Mouse (Mus musculus): Measurements from ENCODE around the gene Wnt10a.

Wnt10a gene

GRCm38 (mm10) chr1:74791249-74791648, at the start of gene Wnt10a:
Gene Wnt10a (plus strand): TSS chr1:74791516.
- in situ Hi-C loops (cut with MboI): no loop called here

DNA sequence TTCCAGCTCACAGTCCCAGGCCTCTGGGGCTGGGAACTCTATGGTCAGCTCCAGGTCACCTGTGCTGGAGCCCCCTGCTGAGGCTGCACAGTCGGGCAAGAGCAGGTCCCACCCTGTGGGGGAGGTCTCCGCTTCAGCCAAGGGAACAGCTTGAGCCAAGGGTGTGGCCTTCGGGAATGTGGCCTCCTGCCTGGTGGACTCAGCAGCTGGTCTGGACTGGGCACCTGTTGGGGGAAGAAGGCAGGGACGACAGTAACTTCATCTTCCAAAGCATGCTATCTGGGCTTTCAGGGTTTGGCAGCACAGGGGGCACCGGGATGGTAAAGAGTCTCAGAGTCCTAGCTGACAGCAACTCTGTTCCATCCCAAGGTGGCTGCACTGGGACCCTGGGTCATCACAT, 44.0 kb upstream of the Wnt10a start:
- in situ Hi-C loops (cut with MboI): no loop called here

- in situ Hi-C loops (cut with MboI): no loop called here
Measured at GRCm38 (mm10) chr1:74748643-74749271, 42.6 kb upstream of the Wnt10a start, which contains the start of gene Prkag3. Gene Prkag3 (minus strand): TSS chr1:74749221.

DNA sequence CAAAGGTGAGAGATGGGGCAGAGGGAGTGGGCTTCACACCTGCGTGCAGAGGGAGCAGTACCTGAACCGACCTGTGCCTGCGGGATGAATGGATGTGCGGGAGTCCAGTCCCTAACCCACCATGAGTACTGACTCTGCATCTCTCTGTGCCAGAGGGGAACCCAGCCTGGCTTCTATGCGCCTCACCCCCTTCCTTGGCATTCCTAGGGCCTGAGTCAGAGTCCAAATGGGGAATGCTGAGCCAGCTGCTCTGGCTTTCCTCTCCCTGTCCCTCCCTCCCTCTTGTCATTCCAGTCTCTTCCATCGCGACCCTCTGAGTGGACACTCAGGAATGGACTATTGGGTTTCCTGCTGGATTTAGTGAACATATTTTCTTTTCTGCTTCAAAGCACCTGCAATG, 42.0 kb upstream of the Wnt10a start:
- in situ Hi-C loops (cut with MboI): no loop called here

DNA sequence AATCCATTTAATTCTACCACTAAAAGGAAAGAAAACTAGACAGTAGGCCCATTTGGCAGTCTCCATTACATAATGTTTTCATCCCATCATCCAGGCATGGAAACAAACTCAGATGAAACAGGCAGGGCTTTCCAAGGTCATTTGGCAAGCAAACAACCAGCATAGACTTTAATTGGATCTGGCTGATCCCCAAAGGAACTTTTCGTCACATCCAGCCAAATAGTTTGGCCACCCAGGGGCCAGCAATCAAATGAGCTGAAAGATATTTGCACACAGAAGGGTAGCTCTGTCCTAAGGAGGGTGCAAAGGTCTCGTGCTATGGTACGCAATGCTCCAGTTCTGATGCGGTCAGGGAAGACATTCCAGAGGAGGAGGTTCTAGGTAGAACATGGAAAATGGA, 40.6 kb upstream of the Wnt10a start:
- in situ Hi-C loops (cut with MboI): no loop called here

DNA sequence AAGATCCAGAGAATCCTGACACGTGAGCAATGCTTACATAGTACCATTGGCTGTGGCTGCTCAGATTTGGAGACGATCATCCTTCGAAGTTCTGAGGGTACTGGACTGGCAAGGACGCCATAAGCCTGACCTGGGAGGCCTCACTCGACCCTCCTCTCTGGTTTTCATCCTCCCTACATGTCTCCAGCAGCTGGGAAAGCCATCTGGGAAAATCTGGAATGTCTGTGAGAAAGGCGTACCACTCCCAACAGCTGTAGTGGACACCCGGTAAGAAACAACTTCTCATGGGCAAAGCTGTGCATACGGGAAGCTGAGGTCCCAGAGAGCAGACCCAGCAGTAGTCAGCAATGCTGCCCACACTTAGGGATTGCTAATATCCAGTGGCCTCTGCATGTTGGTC, 39.2 kb upstream of the Wnt10a start:
- in situ Hi-C loops (cut with MboI): no loop called here

- in situ Hi-C loops (cut with MboI): no loop called here
Measured at GRCm38 (mm10) chr1:74752833-74753232, 38.5 kb upstream of the Wnt10a start.

GRCm38 (mm10) chr1:74753266-74753974, 37.9 kb upstream of the Wnt10a start:
- in situ Hi-C loops (cut with MboI): no loop called here

- in situ Hi-C loops (cut with MboI): no loop called here
Measured at GRCm38 (mm10) chr1:74754175-74754785, 37.0 kb upstream of the Wnt10a start.

DNA sequence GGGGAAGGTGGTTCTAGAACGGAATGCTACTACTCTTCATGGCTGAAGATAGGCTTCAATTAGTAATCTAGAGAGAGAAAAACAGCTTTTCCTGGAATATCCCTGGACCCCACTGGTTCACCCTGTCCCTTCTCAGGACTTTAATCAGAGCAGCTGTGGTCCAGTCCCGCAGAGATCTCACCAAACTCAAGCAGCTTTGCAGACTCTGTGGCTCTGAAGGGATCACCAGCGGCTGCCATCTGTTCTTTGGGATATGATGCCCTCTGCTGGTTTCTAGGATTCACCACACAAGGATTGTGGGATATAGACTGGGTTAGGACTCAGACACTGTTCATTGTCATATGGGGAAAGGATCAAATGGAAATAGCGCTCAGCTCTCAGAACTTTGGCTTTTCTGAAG, 31.5 kb upstream of the Wnt10a start:
- in situ Hi-C loops (cut with MboI): no loop called here

DNA sequence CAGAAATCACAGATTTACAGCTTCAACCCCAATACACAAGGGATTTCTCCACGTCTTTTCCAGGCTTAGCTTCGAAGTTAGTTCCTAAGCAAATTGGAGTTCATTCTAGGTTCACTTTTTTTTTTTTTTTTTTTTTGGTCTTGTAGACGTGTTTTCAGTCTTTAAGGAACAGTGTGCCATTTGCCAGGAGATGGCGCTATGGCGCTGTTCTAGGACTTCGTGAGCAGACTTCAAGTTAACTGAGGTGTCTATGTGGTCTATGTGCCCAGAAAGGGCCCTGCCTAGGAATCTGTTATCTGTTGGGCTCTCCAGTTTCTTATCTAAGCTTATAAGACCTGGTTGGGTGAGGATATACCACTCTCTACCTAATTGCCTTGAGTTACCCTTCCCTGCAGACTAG, 28.2 kb upstream of the Wnt10a start:
- in situ Hi-C loops (cut with MboI): no loop called here

- in situ Hi-C loops (cut with MboI): loop anchor here (5.0 kb wide), 1 partner anchor 36 kb away; no protein-coding TSS in a partner anchor
Measured at GRCm38 (mm10) chr1:74770727-74771466, 20.4 kb upstream of the Wnt10a start.

GRCm38 (mm10) chr1:74771467-74771844, 19.9 kb upstream of the Wnt10a start:
- in situ Hi-C loops (cut with MboI): loop anchor here (5.0 kb wide), 1 partner anchor 36 kb away; no protein-coding TSS in a partner anchor

- in situ Hi-C loops (cut with MboI): loop anchor here (5.0 kb wide), 1 partner anchor 36 kb away; no protein-coding TSS in a partner anchor
Measured at GRCm38 (mm10) chr1:74771845-74771930, 19.6 kb upstream of the Wnt10a start, which contains the start of gene Wnt6. Gene Wnt6 (plus strand): TSS chr1:74771892.

DNA sequence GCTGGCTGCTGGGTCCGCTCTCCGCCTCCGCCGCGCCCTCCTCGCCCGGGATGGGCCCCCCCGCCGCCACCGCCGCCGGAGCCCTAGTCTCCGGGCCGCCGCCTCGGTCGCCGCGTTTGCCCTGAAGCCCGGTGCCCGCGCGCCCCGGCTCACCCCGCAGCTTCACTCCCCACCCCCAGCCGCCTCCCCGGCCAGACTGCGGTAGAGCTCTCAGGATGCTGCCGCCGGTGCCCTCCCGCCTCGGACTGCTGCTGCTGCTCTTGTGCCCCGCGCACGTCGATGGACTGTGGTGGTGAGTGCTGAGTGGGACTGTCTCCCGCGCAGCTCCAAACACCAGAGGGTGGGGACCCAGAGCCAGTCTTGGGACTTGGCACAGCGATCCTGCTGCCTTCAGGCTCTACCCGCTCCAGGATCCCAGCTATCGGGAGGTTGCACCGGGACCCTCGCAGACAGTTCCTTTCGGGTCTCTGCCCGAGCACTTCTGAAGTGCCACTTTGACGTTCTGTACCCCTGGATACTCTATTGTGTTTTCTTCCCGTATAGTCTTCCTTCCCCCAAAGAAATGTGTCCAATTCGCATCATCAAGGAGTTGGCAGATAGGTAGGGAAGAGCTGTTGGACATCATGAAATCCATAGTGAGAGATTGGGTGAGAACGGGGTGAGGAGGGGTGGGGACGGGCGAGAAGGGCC, 19.2 kb upstream of the Wnt10a start:
- in situ Hi-C loops (cut with MboI): loop anchor here (5.0 kb wide), 1 partner anchor 35 kb away; no protein-coding TSS in a partner anchor

DNA sequence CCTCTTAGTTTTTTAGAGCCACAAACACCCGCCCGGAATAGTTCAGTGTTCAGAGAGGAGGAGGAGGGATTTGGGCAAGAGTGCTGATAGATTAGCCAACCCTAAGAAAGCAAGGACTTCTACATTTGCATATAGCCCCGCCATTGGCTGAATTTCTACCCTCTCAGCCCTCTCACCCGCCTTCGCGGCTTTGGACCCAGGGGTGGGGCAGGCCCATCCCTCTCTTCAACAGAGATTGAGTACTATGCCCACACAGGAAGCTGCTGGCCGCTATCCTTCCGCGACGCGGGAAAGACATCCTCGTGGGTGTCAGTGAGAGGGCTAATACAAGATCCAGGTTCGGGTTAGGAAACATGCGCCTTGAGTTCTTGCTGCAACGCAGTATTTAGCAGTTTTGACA, 18.2 kb upstream of the Wnt10a start:
- in situ Hi-C loops (cut with MboI): loop anchor here (5.0 kb wide), 1 partner anchor 34 kb away; no protein-coding TSS in a partner anchor

- in situ Hi-C loops (cut with MboI): loop anchor here (5.0 kb wide), 1 partner anchor 33 kb away; no protein-coding TSS in a partner anchor
Measured at GRCm38 (mm10) chr1:74774062-74774461, 17.3 kb upstream of the Wnt10a start.

- in situ Hi-C loops (cut with MboI): no loop called here
Measured at GRCm38 (mm10) chr1:74775816-74776215, 15.5 kb upstream of the Wnt10a start.

GRCm38 (mm10) chr1:74778934-74779486, 12.3 kb upstream of the Wnt10a start:
- in situ Hi-C loops (cut with MboI): no loop called here

DNA sequence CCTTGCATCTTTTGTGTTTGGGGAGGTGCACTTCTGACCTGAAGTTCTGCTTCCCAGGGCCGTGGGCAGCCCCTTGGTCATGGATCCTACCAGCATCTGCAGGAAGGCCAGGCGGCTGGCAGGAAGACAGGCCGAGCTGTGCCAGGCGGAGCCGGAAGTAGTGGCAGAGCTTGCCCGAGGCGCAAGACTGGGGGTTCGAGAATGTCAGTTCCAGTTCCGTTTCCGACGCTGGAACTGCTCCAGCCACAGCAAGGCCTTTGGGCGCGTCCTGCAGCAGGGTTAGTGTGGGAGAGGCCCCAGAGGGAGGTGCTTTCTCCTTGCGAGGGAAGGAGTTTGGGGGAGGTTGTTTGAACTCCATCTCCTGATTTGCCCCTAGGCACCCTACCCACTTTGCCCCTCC, 9.3 kb upstream of the Wnt10a start:
- in situ Hi-C loops (cut with MboI): no loop called here

GRCm38 (mm10) chr1:74783554-74783953, 7.8 kb upstream of the Wnt10a start:
- in situ Hi-C loops (cut with MboI): no loop called here
